Mouse (Mus musculus) heart, embryonic 13.5 days (tissue): ENCODE measurements around the gene Tbc1d20. TPM values are rescaled to one million over a fixed set of nuclear protein-coding genes. Genes with fewer than 3 reads are reported as not detected.

Experiments used
- ATAC-seq: fragments of 200-750 bp; cut with Nextera tagmentation; 2 replicates; pipeline ENCODE4 v1.8.0; 2017; ENCODE audit warnings: moderate TSS enrichment; ENCODE audit not compliant: insufficient number of reproducible peaks, low FRiP score, low TSS enrichment; ENCODE audit errors: extremely low read depth
- H3K27ac ChIP-seq: fragments of 300-500 bp; sonication (generic); replicated peaks from 2 replicates; pipeline ENCODE4 v1.5.1; 2015; ENCODE audit warnings: moderate library complexity, mild to moderate bottlenecking, inconsistent platforms
- H3K27me3 ChIP-seq: fragments of 300-500 bp; sonication (generic); replicated peaks from 2 replicates; pipeline ENCODE4 v1.6.1; 2015; ENCODE audit warnings: mild to moderate bottlenecking, inconsistent platforms
- H3K36me3 ChIP-seq: fragments of 300-500 bp; sonication (generic); 2 replicates; pipeline ENCODE4 v1.6.1; 2015; ENCODE audit warnings: mild to moderate bottlenecking, inconsistent platforms
- H3K4me1 ChIP-seq: fragments of 300-500 bp; sonication (generic); 2 replicates; pipeline ENCODE4 v1.6.1; 2015; ENCODE audit warnings: inconsistent platforms
- H3K4me2 ChIP-seq: fragments of 300-500 bp; sonication (generic); 2 replicates; pipeline ENCODE4 v1.6.1; 2015; ENCODE audit warnings: inconsistent platforms, mild to moderate bottlenecking, moderate library complexity
- H3K4me3 ChIP-seq: fragments of 300-500 bp; sonication (generic); 2 replicates; pipeline ENCODE4 v1.5.1; 2015; ENCODE audit warnings: moderate library complexity, mild to moderate bottlenecking, inconsistent platforms
- H3K9ac ChIP-seq: fragments of 300-500 bp; sonication (generic); 2 replicates; pipeline ENCODE4 v1.6.1; 2015; ENCODE audit warnings: inconsistent platforms, mild to moderate bottlenecking, moderate library complexity
- H3K9me3 ChIP-seq: fragments of 300-500 bp; sonication (generic); 2 replicates; pipeline ENCODE4 v1.6.1; 2016; ENCODE audit warnings: inconsistent platforms
- WGBS: fragments of 180-500 bp; shearing (Covaris S2); methylation state at CpG from one replicate; pipeline ENCODE4 v1.1.7; 2015; ENCODE audit warnings: mixed read lengths; 5-methylcytosine and 5-hydroxymethylcytosine counted together
- polyA plus RNA-seq: library from polyadenylated mRNA; unstranded; fragments of >200 nt; fragmentation: Nextera tagmentation; extraction: Ambion mirVana; gene quantifications from 2 replicates; pipeline ENCODE4 v1.2.1, GENCODE M21; 2015

Tbc1d20 gene
- polyA plus RNA-seq, 1 experiment from 2014 or later, result 29.1 TPM

- no peak overlapping the region for H3K27ac ChIP-seq
- H3K4me3 ChIP-seq, result no peak overlapping the region
- no peak overlapping the region for H3K9ac ChIP-seq
- H3K4me2 ChIP-seq, result no peak overlapping the region
- peaks cover 17% of the 10 kb centered on the region for H3K4me1 ChIP-seq
- ATAC-seq, result no peak
- no peaks in the 10 kb centered on the region for H3K9me3 ChIP-seq
- no peaks in the 10 kb centered on the region for H3K27me3 ChIP-seq
- WGBS, result 85% methylated on average over 8 of the region's 8 CpGs
- peaks cover 84% of the 10 kb centered on the region for H3K36me3 ChIP-seq
These were observed 33.0 kb downstream of the Tbc1d20 start for GRCm38 (mm10) chr2:152326654-152327053.

- Histone ChIP-seq H3K36me3 (peaks cover 70% of the 10 kb centered on the region), H3K27ac (no peak overlapping the region), H3K4me1 (peaks cover 18% of the 10 kb centered on the region), H3K27me3 (no peaks in the 10 kb centered on the region), H3K9ac (no peak overlapping the region), H3K9me3 (no peaks in the 10 kb centered on the region), H3K4me2 (no peak overlapping the region), H3K4me3 (no peak overlapping the region)
- 73% methylated on average over 5 of the region's 5 CpGs for WGBS
- no peak for ATAC-seq
These were observed 34.4 kb downstream of the Tbc1d20 start for GRCm38 (mm10) chr2:152327980-152328379.

GRCm38 (mm10) chr2:152330858-152331423, 37.3 kb downstream of the Tbc1d20 start:
- no peak for ATAC-seq
- peak overlapping the region; percentile 96; the same call in 1 of the 2 replicates for H3K27ac ChIP-seq

GRCm38 (mm10) chr2:152332101-152332825, 38.6 kb downstream of the Tbc1d20 start, which contains the start of gene Rbck1:
Rbck1 (minus strand) TSS chr2:152332653.
- Histone ChIP-seq H3K9ac (peak within 1 kb of the TSS; percentile 92), H3K9me3 (no peaks in the 10 kb centered on the region), H3K4me2 (peak within 1 kb of the TSS; percentile 83), H3K27me3 (no peaks in the 10 kb centered on the region), H3K36me3 (peaks cover 28% of the 10 kb centered on the region), H3K4me3 (peak within 1 kb of the TSS; percentile 86), H3K4me1 (peaks cover 35% of the 10 kb centered on the region), H3K27ac (peak within 1 kb of the TSS; percentile 96)
- ATAC-seq, result peak; percentile 91
- WGBS, result under 1% methylated on average over 53 of the region's 54 CpGs

More at GRCm38 (mm10) chr2:152330858-152331423, 37.3 kb downstream of the Tbc1d20 start:
- Histone ChIP-seq H3K9ac (peak overlapping the region; percentile 92), H3K27me3 (no peaks in the 10 kb centered on the region), H3K4me2 (peak overlapping the region; percentile 83), H3K4me3 (peak overlapping the region; percentile 86), H3K9me3 (no peaks in the 10 kb centered on the region), H3K4me1 (peaks cover 23% of the 10 kb centered on the region), H3K36me3 (peaks cover 41% of the 10 kb centered on the region)
- 40% methylated on average over 7 of the region's 7 CpGs for WGBS

GRCm38 (mm10) chr2:152333345-152334006, 39.8 kb downstream of the Tbc1d20 start:
- 0 out of 2 replicates have a peak overlapping the region, but pooled peaks have one; percentile 83 for H3K4me2 ChIP-seq
- no peak overlapping the region for H3K9ac ChIP-seq
- no peak for ATAC-seq
- no peaks in the 10 kb centered on the region for H3K27me3 ChIP-seq
- peaks cover 39% of the 10 kb centered on the region for H3K4me1 ChIP-seq
- no peaks in the 10 kb centered on the region for H3K9me3 ChIP-seq
- peaks cover 16% of the 10 kb centered on the region for H3K36me3 ChIP-seq
- H3K27ac ChIP-seq, result no peak overlapping the region
- H3K4me3 ChIP-seq, result no peak overlapping the region
- 59% methylated on average over 4 of the region's 4 CpGs for WGBS

- Histone ChIP-seq H3K4me3 (no peak overlapping the region), H3K4me2 (no peak overlapping the region), H3K27me3 (no peaks in the 10 kb centered on the region), H3K9ac (no peak overlapping the region), H3K9me3 (no peaks in the 10 kb centered on the region), H3K36me3 (no peaks in the 10 kb centered on the region), H3K4me1 (peaks cover 35% of the 10 kb centered on the region), H3K27ac (no peak overlapping the region)
- whole genome bisulfite sequencing, result 38% methylated on average over 11 of the region's 11 CpGs
- no peak for ATAC-seq
These were observed 41.7 kb downstream of the Tbc1d20 start for GRCm38 (mm10) chr2:152335289-152335820.

- ATAC-seq, result no peak
- WGBS, result 81% methylated on average over 1 of the region's 1 CpGs
- H3K27ac ChIP-seq, result peak overlapping the region; percentile 22
- H3K27me3 ChIP-seq, result no peaks in the 10 kb centered on the region
- H3K9me3 ChIP-seq, result no peaks in the 10 kb centered on the region
- no peak overlapping the region for H3K9ac ChIP-seq
- peaks cover 21% of the 10 kb centered on the region for H3K4me1 ChIP-seq
- H3K4me2 ChIP-seq, result no peak overlapping the region
- no peaks in the 10 kb centered on the region for H3K36me3 ChIP-seq
- no peak overlapping the region for H3K4me3 ChIP-seq
These were observed 43.2 kb downstream of the Tbc1d20 start for GRCm38 (mm10) chr2:152336856-152337255.

GRCm38 (mm10) chr2:152337591-152338212, 44.1 kb downstream of the Tbc1d20 start:
- H3K27me3 ChIP-seq, result no peaks in the 10 kb centered on the region
- H3K4me3 ChIP-seq, result no peak overlapping the region
- WGBS, result 88% methylated on average over 11 of the region's 11 CpGs
- H3K4me2 ChIP-seq, result no peak overlapping the region; the same call in 1 of the 2 replicates
- no peak overlapping the region for H3K9ac ChIP-seq
- no peaks in the 10 kb centered on the region for H3K9me3 ChIP-seq
- ATAC-seq, result no peak
- no peaks in the 10 kb centered on the region for H3K36me3 ChIP-seq
- peaks cover 21% of the 10 kb centered on the region for H3K4me1 ChIP-seq
- 0 out of 2 replicates have a peak overlapping the region, but pooled peaks have one; percentile 22 for H3K27ac ChIP-seq

GRCm38 (mm10) chr2:152338319-152338718, 44.7 kb downstream of the Tbc1d20 start:
- Histone ChIP-seq H3K4me3 (no peak overlapping the region), H3K36me3 (no peaks in the 10 kb centered on the region), H3K27me3 (no peaks in the 10 kb centered on the region), H3K9ac (no peak overlapping the region), H3K27ac (no peak overlapping the region), H3K4me1 (peaks cover 27% of the 10 kb centered on the region), H3K4me2 (no peak overlapping the region; the same call in 1 of the 2 replicates), H3K9me3 (no peaks in the 10 kb centered on the region)
- 78% methylated on average over 13 of the region's 13 CpGs for WGBS
- ATAC-seq, result no peak

GRCm38 (mm10) chr2:152339631-152340179, 46.1 kb downstream of the Tbc1d20 start:
- Histone ChIP-seq H3K36me3 (no peaks in the 10 kb centered on the region), H3K27me3 (no peaks in the 10 kb centered on the region), H3K4me1 (peaks cover 33% of the 10 kb centered on the region), H3K9ac (no peak overlapping the region), H3K9me3 (no peaks in the 10 kb centered on the region), H3K4me2 (no peak overlapping the region; the same call in 1 of the 2 replicates), H3K27ac (no peak overlapping the region), H3K4me3 (no peak overlapping the region; the same call in 1 of the 2 replicates)
- 83% methylated on average over 22 of the region's 22 CpGs for WGBS
- no peak for ATAC-seq
